Mouse (Mus musculus) stomach, embryonic 15.5 days (tissue): ENCODE data around the gene Rtf1. TPM values are rescaled to one million over a fixed set of nuclear protein-coding genes. Genes with fewer than 3 reads are reported as not detected.

ENCODE experiments used
- ATAC-seq: fragments of 200-750 bp; cut with Nextera tagmentation; 2 replicates; pipeline ENCODE4 v1.8.0; 2017; ENCODE audit warnings: low read depth, moderate number of reproducible peaks, moderate TSS enrichment; ENCODE audit not compliant: insufficient read depth, low FRiP score
- H3K27ac ChIP-seq: fragments of 300-500 bp; sonication (generic); 2 replicates; pipeline ENCODE4 v1.5.1; 2015; ENCODE audit warnings: mild to moderate bottlenecking, inconsistent platforms
- H3K27me3 ChIP-seq: fragments of 300-500 bp; sonication (generic); replicated peaks from 2 replicates; pipeline ENCODE4 v1.6.1; 2015; ENCODE audit warnings: inconsistent platforms
- H3K36me3 ChIP-seq: fragments of 300-500 bp; sonication (generic); 2 replicates; pipeline ENCODE4 v1.6.1; 2015; ENCODE audit warnings: inconsistent platforms
- H3K4me1 ChIP-seq: fragments of 300-500 bp; sonication (generic); 2 replicates; pipeline ENCODE4 v1.6.1; 2015; ENCODE audit warnings: inconsistent platforms
- H3K4me2 ChIP-seq: fragments of 300-500 bp; sonication (generic); 2 replicates; pipeline ENCODE4 v1.6.1; 2015; ENCODE audit warnings: mild to moderate bottlenecking, inconsistent platforms
- H3K4me3 ChIP-seq: fragments of 300-500 bp; sonication (generic); replicated peaks from 2 replicates; pipeline ENCODE4 v1.5.1; 2015; ENCODE audit warnings: inconsistent platforms
- H3K9ac ChIP-seq: fragments of 300-500 bp; sonication (generic); 2 replicates; pipeline ENCODE4 v1.6.1; 2015; ENCODE audit warnings: inconsistent platforms
- H3K9me3 ChIP-seq: fragments of 300-500 bp; sonication (generic); 2 replicates; pipeline ENCODE4 v1.6.1; 2016; ENCODE audit warnings: inconsistent platforms
- WGBS: fragments of 180-500 bp; shearing (Covaris S2); methylation state at CpG from one replicate; pipeline ENCODE4 v1.1.7; 2015; 5-methylcytosine and 5-hydroxymethylcytosine counted together
- polyA plus RNA-seq: library from polyadenylated mRNA; unstranded; fragments of >200 nt; fragmentation: Nextera tagmentation; extraction: Ambion mirVana; gene quantifications from 2 replicates; pipeline ENCODE4 v1.2.1, GENCODE M21; 2015

Rtf1 gene
- polyA plus RNA-seq, 1 experiment from 2014 or later: 47.4 TPM

GRCm38 (mm10) chr2:119737124-119737523 is 62.3 kb downstream of the Rtf1 start:
- WGBS: 18% methylated on average over 12 of the region's 12 CpGs
- Histone ChIP-seq H3K27me3 (no peaks in the 10 kb centered on the region), H3K27ac (no peak overlapping the region), H3K4me1 (peaks cover 13% of the 10 kb centered on the region), H3K9me3 (no peaks in the 10 kb centered on the region), H3K4me2 (no peak overlapping the region), H3K9ac (no peak overlapping the region), H3K36me3 (peaks cover 15% of the 10 kb centered on the region), H3K4me3 (no peak overlapping the region)
- ATAC-seq: no peak

GRCm38 (mm10) chr2:119740567-119740966 is 65.7 kb downstream of the Rtf1 start:
- peak overlapping the region; percentile 100; the same call in 1 of the 2 replicates for H3K4me2 ChIP-seq
- no peak overlapping the region for H3K4me3 ChIP-seq
- H3K36me3 ChIP-seq: no peaks in the 10 kb centered on the region
- no peak overlapping the region for H3K9ac ChIP-seq
- ATAC-seq: no peak
- no peak overlapping the region for H3K27ac ChIP-seq
- peaks cover 24% of the 10 kb centered on the region for H3K27me3 ChIP-seq
- no peaks in the 10 kb centered on the region for H3K9me3 ChIP-seq
- WGBS: 28% methylated on average over 2 of the region's 2 CpGs
- H3K4me1 ChIP-seq: peaks cover 41% of the 10 kb centered on the region

GRCm38 (mm10) chr2:119741581-119742411 is 66.9 kb downstream of the Rtf1 start, which contains the start of gene Itpka:
Gene Itpka (plus strand): TSS chr2:119742337.
- Histone ChIP-seq H3K27me3 (peaks cover 24% of the 10 kb centered on the region), H3K9ac (peak within 1 kb of the TSS; percentile 26), H3K9me3 (no peaks in the 10 kb centered on the region), H3K4me1 (peaks cover 41% of the 10 kb centered on the region), H3K27ac (peak within 1 kb of the TSS; percentile 93), H3K36me3 (no peaks in the 10 kb centered on the region), H3K4me2 (peak within 1 kb of the TSS; percentile 100), H3K4me3 (peak within 1 kb of the TSS; percentile 79)
- peak; percentile 69 for ATAC-seq
- under 1% methylated on average over 23 of the region's 53 CpGs for WGBS

GRCm38 (mm10) chr2:119742461-119743175 is 67.8 kb downstream of the Rtf1 start:
- under 1% methylated on average over 62 of the region's 70 CpGs for WGBS
- H3K27ac ChIP-seq: peak overlapping the region; percentile 86
- H3K4me1 ChIP-seq: peaks cover 41% of the 10 kb centered on the region
- H3K36me3 ChIP-seq: no peaks in the 10 kb centered on the region
- H3K4me3 ChIP-seq: peak overlapping the region; percentile 79
- H3K27me3 ChIP-seq: peaks cover 24% of the 10 kb centered on the region
- H3K9me3 ChIP-seq: no peaks in the 10 kb centered on the region
- H3K9ac ChIP-seq: peak overlapping the region; percentile 26
- peak overlapping the region; percentile 100 for H3K4me2 ChIP-seq
- no peak for ATAC-seq

- no peak for ATAC-seq
- Histone ChIP-seq H3K27me3 (peaks cover 24% of the 10 kb centered on the region), H3K4me1 (peaks cover 41% of the 10 kb centered on the region), H3K4me3 (peak overlapping the region; percentile 79), H3K4me2 (peak overlapping the region; percentile 100), H3K9me3 (no peaks in the 10 kb centered on the region), H3K9ac (peak overlapping the region; percentile 26; the same call in 1 of the 2 replicates), H3K27ac (peak overlapping the region; percentile 86), H3K36me3 (no peaks in the 10 kb centered on the region)
- 10% methylated on average over 23 of the region's 31 CpGs for WGBS
Observed at GRCm38 (mm10) chr2:119743176-119743807, 68.4 kb downstream of the Rtf1 start.

GRCm38 (mm10) chr2:119743808-119744162 is 68.9 kb downstream of the Rtf1 start:
- Histone ChIP-seq H3K4me3 (peak overlapping the region; percentile 79), H3K4me1 (peaks cover 41% of the 10 kb centered on the region), H3K27me3 (peaks cover 24% of the 10 kb centered on the region), H3K36me3 (no peaks in the 10 kb centered on the region), H3K9me3 (no peaks in the 10 kb centered on the region), H3K9ac (no peak overlapping the region), H3K4me2 (peak overlapping the region; percentile 100), H3K27ac (peak overlapping the region; percentile 86)
- ATAC-seq: no peak
- 17% methylated on average over 22 of the region's 22 CpGs for WGBS

- no peak overlapping the region for H3K9ac ChIP-seq
- no peaks in the 10 kb centered on the region for H3K9me3 ChIP-seq
- peak overlapping the region; percentile 79 for H3K4me3 ChIP-seq
- peaks cover 24% of the 10 kb centered on the region for H3K27me3 ChIP-seq
- 11% methylated on average over 46 of the region's 46 CpGs for WGBS
- peak overlapping the region; percentile 100 for H3K4me2 ChIP-seq
- no peaks in the 10 kb centered on the region for H3K36me3 ChIP-seq
- peaks cover 41% of the 10 kb centered on the region for H3K4me1 ChIP-seq
- peak overlapping the region; percentile 86 for H3K27ac ChIP-seq
- peak; percentile 80 for ATAC-seq
Observed at GRCm38 (mm10) chr2:119744163-119745111, 69.6 kb downstream of the Rtf1 start.

GRCm38 (mm10) chr2:119745281-119745680 is 70.4 kb downstream of the Rtf1 start:
- H3K36me3 ChIP-seq: no peaks in the 10 kb centered on the region
- ATAC-seq: no peak
- no peaks in the 10 kb centered on the region for H3K9me3 ChIP-seq
- H3K4me1 ChIP-seq: peaks cover 41% of the 10 kb centered on the region
- H3K27me3 ChIP-seq: peaks cover 24% of the 10 kb centered on the region
- H3K9ac ChIP-seq: no peak overlapping the region
- no peak overlapping the region for H3K4me3 ChIP-seq
- peak overlapping the region; percentile 100 for H3K4me2 ChIP-seq
- H3K27ac ChIP-seq: peak overlapping the region; percentile 86; the same call in 1 of the 2 replicates
- WGBS: 5% methylated on average over 1 of the region's 1 CpGs

- ATAC-seq: no peak
- WGBS: 74% methylated on average over 7 of the region's 7 CpGs
- H3K36me3 ChIP-seq: no peaks in the 10 kb centered on the region
- peaks cover 26% of the 10 kb centered on the region for H3K27me3 ChIP-seq
- no peaks in the 10 kb centered on the region for H3K9me3 ChIP-seq
- peaks cover 25% of the 10 kb centered on the region for H3K4me1 ChIP-seq
- no peak overlapping the region for H3K9ac ChIP-seq
- H3K27ac ChIP-seq: no peak overlapping the region
- H3K4me3 ChIP-seq: no peak overlapping the region
- no peak overlapping the region for H3K4me2 ChIP-seq
Observed at GRCm38 (mm10) chr2:119747554-119747953, 72.7 kb downstream of the Rtf1 start.

- no peak overlapping the region for H3K9ac ChIP-seq
- no peaks in the 10 kb centered on the region for H3K36me3 ChIP-seq
- no peak overlapping the region for H3K4me3 ChIP-seq
- H3K4me2 ChIP-seq: no peak overlapping the region
- 69% methylated on average over 13 of the region's 13 CpGs for WGBS
- H3K27me3 ChIP-seq: peaks cover 12% of the 10 kb centered on the region
- H3K27ac ChIP-seq: no peak overlapping the region
- no peak for ATAC-seq
- H3K9me3 ChIP-seq: no peaks in the 10 kb centered on the region
- peaks cover 9% of the 10 kb centered on the region for H3K4me1 ChIP-seq
Observed at GRCm38 (mm10) chr2:119749260-119749659, 74.4 kb downstream of the Rtf1 start.

- WGBS: 3% methylated on average over 31 of the region's 31 CpGs
- H3K9me3 ChIP-seq: no peaks in the 10 kb centered on the region
- peaks cover 52% of the 10 kb centered on the region for H3K27me3 ChIP-seq
- 0 out of 2 replicates have a peak overlapping the region, but pooled peaks have one; percentile 25 for H3K9ac ChIP-seq
- ATAC-seq: peak; percentile 24; the same call in 1 of the 2 replicates
- H3K27ac ChIP-seq: no peak overlapping the region
- peak overlapping the region; percentile 100 for H3K4me2 ChIP-seq
- no peaks in the 10 kb centered on the region for H3K36me3 ChIP-seq
- H3K4me1 ChIP-seq: peaks cover 16% of the 10 kb centered on the region
- peak overlapping the region; percentile 63 for H3K4me3 ChIP-seq
Observed at GRCm38 (mm10) chr2:119757601-119758100, 82.8 kb downstream of the Rtf1 start.
